Mouse (Mus musculus): ENCODE results near the gene Gm49368.
"Not testable (repeated sequence)": the region's sequence is repeated elsewhere in the genome, so short reads cannot be mapped to it uniquely, and the experiment has no call there.

Gm49368 gene

DNA sequence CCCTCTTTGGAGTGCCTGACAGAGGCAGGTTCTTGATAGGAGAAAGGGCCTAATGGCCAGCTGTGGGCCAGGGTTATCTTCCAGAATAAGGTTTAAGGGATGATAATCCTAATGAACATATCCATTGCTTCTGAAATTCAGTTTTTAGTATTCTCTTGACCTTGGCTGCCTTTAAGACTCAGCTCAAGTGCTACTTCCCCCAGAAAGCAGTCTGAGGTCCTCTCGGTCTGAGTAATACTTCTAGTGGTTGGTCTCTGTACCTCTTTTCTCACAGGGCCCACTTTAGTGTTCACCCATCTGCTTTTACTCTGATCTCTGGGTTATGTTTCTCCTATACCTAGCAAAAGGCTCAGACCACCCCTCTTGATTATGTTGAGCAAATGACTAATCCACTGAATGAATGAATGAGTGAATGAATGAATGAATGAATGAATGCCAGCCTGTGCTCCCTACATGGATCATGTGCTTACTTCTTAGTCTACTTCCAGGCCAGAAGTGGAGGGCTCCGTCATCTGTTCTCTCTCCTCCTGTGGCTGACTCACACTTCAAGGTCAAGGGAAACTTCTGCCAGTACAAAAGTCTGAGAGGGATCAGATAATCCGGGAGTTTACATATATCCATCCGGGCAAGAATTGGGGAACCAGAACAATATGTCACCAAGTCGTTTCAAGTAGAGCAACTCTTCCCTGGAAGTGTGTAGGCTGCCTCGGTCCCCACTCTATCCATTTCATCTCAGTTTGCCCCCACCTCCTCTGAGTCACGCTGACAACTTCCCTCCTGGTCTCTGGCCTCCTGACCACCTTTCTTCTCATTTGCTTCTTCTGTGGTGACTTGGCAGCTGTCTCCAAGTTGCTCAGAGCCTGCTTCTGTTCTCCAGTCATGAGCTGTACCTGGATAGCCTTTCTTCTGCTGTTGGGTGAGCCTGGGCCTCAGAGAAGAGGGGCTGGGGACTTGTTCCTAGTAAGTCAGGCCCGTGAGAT lies 66.5 kb downstream of the Gm49368 start, which contains the start of gene Itgax:
Itgax (plus strand) TSS at position 807 of the 980 bp plus-strand sequence.
- no peak for DNase-seq (ENCODE audit: low spot score)

DNA sequence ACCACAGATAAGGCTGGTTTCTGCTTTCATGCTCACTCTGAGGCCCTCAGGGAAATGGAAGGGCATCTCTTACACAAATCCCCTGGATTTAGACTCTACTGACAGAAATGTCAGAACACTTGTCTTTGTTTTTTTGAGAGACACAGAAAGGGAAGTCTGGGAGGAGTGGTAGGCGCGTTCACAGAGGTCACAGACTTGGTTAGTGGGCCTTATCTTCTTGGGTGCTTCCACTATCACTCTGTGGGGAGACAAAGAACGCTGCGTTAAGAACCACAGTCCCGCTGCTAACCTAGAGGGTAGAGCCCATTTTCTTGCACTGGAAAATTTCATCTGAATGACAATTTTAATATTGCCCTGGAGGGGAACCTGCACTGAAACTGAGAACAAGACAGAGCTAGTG lies 69.7 kb downstream of the Gm49368 start:
- no peak for DNase-seq (ENCODE audit: low spot score)

DNA sequence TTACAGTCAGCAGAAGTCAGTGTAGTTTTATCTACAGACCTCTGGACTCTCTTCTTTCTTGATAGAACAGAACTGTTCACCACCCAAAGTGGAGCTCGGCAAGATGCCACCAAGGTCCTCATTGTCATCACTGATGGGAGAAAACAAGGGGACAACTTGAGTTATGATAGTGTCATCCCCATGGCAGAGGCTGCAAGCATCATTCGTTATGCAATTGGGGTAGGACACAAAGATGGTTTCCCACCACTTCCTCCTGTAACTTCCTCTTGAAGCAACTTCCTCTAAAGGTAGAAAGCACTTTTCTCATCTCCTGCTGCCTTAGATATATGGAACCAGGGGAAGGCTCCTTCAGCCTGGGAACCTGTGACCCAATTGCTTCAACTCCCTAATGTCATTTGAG lies 71.1 kb downstream of the Gm49368 start:
- DNase-seq (ENCODE audit: low spot score), result no peak

DNA sequence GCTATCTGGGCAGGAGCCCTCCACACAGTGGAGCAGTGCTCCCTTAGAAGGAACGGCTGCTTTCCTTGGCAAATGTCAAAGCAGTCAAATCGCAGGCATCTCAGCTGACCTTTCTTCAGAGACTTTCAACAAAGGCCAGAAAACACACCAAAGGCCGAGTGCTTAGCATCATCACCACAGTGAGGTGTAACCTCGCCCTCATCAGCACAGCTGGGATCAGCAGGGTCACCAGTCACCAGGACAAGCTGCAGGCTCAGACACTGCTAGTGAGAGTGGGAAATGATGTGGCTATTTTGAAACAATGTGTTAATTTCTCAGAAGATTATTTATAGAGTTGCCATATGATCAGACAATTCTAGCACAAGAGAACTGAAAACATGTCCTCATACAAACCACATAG lies 74.4 kb downstream of the Gm49368 start:
- no peak for DNase-seq (ENCODE audit: low spot score)

DNA sequence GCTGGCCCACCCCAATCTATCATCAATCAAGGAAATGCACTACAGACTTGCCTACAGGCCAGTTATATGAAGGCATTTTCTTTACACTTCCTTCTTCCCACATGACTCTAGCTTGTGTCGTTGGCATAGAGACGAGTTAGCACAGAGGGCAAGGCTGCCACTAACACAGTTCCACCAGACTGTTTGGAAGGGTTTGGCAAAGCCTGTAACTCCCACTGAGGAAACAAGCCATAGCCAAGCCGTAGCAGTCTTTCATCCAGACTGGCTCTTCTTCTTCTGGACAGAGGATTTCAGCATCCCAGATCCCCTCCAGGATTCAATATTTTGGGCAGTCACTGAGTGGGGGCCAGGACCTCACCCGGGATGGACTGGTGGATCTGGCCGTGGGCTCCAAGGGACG lies 77.1 kb downstream of the Gm49368 start:
- DNase-seq (ENCODE audit: low spot score), result peak; percentile 8

DNA sequence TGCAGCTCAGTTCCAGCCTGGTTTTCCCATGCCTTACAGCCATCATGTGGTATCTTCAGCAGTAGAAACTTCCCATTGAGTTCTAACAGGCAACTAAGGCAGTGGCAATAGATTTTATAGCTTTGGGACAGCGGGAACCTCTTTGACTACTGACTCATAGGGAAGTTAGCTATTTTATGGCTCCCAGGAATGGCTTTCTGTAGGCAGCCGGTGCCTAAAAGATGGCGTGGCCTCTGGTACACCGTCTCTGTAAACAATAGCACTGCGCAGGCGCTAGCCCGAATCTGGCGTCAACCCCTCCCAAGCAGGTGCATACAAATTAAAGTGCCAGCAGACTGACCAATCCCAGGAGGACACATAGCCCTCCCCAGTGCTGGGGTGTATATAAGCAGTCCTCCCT lies 88.5 kb downstream of the Gm49368 start:
- DNase-seq (ENCODE audit: low spot score), result no peak

DNA sequence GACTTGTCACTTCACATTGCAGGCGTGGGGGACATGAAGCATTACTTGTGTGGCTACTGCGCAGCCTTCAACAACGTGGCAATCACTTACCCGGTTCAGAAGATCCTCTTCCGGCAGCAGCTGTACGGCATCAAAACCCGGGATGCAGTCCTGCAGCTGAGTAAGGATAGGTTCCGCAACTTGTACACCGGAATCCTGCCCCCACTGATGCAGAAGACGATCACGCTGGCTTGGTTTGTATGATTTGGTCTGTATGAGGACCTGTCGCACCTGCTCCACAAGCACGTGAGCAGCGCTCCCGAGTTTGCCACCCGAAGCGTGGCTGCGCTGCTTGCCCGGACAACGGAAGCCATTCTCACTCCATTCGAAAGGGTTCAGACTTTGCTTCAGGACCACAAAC lies 91.6 kb downstream of the Gm49368 start, which contains the start of gene Itgad:
Itgad (plus strand) TSS at position 301 of the 400 bp plus-strand sequence.
- no peak for DNase-seq (ENCODE audit: low spot score)

DNA sequence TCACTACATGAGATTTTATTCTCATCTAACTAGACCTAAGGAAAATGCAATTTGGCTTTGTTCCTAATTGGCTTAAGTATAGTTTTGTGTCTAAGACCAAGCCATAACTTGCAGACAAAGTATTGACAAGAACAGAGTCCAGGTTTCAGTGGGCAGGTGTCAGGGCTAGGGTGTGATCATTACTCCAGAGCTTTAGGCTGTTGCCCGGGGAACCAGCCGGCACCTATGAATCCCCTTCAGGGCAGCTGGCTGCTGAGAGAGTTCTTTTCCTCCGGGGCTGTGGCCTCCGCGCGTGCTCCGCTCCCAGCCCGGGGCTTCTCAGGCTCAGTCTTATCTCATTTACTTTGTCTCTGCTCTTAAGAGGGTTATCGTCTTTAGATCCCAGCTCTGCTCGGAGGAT lies 92.4 kb downstream of the Gm49368 start:
- DNase-seq (ENCODE audit: low spot score), result no peak

DNA sequence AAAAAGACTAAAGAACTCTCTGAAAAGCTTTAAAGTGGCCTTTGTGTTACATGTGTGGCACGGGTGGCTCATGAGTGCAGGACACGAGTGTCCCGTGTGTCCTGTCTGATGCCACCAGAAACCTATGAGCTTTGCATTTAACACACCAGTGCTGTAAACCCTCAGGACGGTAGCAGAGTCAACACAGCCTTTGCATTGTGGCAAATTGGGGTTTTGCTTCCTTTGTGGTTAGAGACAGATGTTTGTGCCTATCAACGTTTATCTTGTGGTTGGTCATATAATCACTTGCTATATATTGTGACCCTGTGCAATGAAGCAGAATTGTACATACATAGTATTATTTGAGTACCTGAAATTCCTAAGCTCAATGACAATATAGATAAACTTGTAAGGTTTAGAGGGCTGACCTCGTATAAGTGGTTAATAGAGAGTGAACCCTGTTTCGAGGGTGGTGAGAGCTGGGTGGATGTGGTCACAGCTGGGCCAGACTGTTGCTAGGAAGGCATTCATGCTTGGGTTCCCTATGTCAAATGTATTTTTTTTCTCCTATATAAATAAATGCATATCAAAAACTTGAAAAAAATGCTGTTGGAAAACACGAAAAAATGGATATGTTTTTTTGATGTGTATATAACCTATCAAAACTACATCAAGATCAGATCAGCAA lies 96.3 kb downstream of the Gm49368 start:
- not testable (repeated sequence) for DNase-seq (ENCODE audit: low spot score)

DNA sequence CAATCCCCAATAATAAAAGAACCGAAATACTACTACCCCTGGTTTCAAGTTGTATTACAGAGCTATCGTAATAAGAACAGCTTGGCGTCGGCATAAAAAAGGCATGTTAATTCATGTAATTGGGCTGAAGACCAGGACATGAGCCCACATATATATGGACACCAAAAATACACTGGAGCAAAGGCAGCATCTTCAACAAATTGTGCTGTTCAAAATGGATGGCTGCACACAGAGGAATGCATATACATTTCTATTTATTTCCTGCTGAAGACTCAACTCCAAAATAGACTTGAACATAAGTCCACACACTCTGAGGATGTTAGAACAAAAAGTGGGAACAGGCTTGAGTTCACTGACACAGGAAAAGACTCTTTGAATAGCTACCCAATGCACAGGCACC lies 101.5 kb downstream of the Gm49368 start:
- DNase-seq (ENCODE audit: low spot score), result no peak

DNA sequence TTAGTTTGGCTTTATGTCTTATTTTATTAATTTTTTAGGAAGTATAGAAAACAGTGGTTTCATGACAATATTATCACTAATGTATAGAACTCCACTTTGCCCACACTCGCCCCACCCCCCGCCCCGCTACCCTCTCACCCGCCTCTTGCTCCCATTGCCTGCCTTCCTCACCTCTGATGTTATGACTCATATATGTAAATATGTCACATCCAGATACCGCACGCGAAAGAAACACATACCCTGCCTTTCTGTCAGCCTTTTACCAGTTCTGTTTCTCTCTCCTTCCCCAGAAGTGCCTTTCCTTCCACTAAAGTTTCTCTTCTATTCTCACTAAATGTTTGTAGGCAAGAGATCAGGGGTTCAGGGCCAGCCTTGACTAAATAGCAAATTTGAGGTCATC lies 103.9 kb downstream of the Gm49368 start:
- DNase-seq (ENCODE audit: low spot score), result no peak

DNA sequence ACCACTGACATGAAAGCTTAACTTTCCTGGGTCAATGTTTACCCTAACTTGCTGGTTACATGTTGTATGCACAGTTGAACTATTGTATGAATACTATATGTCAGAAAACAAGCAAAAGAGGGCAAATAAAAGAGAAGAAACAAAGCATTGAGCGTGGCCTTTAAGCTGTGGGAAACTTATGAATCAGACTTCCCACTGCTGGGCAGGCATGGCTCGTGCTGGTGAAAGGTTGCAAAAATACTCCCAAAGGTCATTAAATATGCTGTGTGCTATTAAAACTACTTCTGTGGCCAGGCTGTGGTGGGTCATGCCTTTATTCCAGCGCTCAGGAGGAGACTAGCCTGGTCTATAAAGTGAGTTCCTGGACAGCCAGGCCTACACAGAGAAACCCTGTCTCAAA lies 107.5 kb downstream of the Gm49368 start:
- peak; percentile 31 for DNase-seq (ENCODE audit: low spot score)
